Mouse (Mus musculus) testis, adult 2 months (tissue): ENCODE measurements around the gene C330021F23Rik.

Experiments
- CTCF ChIP-seq: fragments of 200-500 bp; IDR thresholded peaks from 2 replicates; pipeline ENCODE4 v1.5.1; 2012; ENCODE audit warnings: low read depth, mild to moderate bottlenecking, inconsistent platforms, low read length, moderate library complexity; ENCODE audit not compliant: control insufficient read depth, insufficient read depth, insufficient replicate concordance
- POLR2A ChIP-seq: fragments of 200-500 bp; IDR thresholded peaks from 2 replicates; pipeline ENCODE4 v1.6.1; 2012; ENCODE audit warnings: low read depth, mild to moderate bottlenecking, inconsistent platforms, low read length, moderate library complexity; ENCODE audit not compliant: control insufficient read depth

GRCm38 (mm10) chr8:3588258-3588633 is 20.5 kb downstream of the C330021F23Rik start:
- TF ChIP-seq CTCF (no peak), POLR2A (no peak)
